Mouse (Mus musculus): ENCODE measurements around the gene Iqgap3.

DNA sequence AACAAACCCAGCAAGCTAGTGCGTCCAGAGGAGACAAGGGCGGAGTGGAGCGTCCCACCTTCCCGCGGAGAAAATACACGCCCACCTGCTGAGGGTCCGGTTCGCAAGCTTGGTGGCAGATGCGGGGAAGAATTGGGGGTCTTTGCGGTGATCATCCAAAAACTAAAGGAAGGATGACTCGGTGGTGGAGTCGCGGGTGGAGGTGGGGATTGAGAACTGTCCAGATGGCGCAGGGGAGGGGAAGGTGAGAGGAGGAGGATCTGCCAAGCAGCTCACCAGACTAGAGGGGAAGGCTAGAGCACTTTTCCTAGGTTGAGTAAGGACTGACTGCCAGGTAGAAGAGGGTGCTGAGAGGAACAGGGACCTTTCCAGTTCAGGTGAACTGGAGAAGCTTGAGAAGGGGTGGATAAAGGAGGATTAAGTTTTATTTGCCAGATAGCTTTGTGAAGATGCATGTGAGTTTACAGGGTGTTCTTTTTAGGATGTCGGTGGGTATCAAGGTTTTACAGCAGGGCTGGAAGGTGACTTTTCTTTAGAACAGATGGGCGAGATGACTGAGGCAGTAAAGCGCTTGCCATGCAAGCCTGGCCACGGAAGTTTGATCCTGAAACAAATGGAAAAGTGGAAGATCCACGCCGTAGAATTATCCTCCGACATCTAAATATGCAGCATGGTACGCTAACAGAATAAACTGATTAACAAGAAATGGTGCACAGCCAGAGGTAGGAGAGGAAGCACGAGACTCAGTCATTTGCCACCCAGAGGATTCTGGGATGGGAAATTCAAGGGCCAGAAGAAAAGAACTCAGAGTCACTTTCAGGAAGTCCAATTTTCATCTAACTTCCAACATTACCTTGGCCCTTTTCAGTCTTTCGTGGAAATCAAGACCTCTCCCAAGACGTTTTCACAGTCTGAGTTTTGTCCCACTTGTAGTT is 57.7 kb downstream of the Iqgap3 start:
- TF ChIP-seq POLR2A (IDR thresholded peaks at IDR 0.05; ENCODE audit: control insufficient read depth, extremely low read depth, insufficient read depth, low read length, poor library complexity), result no peak
- TF ChIP-seq CTCF (IDR thresholded peaks at IDR 0.05; ENCODE audit: borderline replicate concordance, control insufficient read depth, extremely low read depth, insufficient read depth, low read length, poor library complexity), result no peak

Measured in thymus, adult 2 months (tissue).